ENCODE assay signal across 17 mouse cellular contexts in the genomic region with DNA sequence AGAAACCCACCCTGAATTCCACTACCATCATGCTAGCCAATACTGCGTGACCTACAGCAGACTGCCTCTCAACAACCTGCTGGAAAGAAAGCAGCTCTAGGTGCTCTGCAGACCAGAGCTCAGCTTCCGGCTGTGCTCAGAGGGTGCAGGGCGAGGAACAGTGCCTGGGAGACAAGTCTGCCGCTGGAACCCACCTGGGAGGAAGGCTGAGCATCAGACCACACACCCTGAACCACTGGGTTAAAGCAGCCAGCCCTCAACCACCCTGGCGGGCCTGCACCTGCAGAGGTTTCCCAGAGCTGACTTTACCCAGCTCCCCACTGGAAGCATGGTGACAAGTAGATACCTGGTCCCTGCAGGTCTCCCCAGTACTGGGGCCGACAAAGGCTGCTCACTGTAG. TPM values are rescaled to one million over a fixed set of nuclear protein-coding genes. Genes with fewer than 3 reads are reported as not detected.
"Had no signal": no experiment of that assay in that cellular context is flagged by ENCODE, and none has a peak within 500 bp of the region (broad histone marks: within the 10 kb centered on the region; RNA-seq: fewer than 3 reads in every experiment).

No protein-coding gene starts in this region.

- H3K9me3 ChIP-seq: intestine, embryonic 15.5 days; kidney, embryonic 15.5 days; liver, embryonic 13.5 days; midbrain, embryonic 13.5 days; neural tube, embryonic 15.5 days had no signal

- H3K27me3 ChIP-seq: intestine, embryonic 15.5 days; kidney, embryonic 15.5 days; liver, embryonic 13.5 days; midbrain, embryonic 13.5 days; neural tube, embryonic 15.5 days had no signal

- H3K4me2 ChIP-seq: intestine, embryonic 15.5 days; kidney, embryonic 15.5 days; liver, embryonic 13.5 days; midbrain, embryonic 13.5 days; neural tube, embryonic 15.5 days had no signal

- DNase-seq: kidney, adult 2 months; kidney, postnatal 14 days; liver; liver, embryonic 13.5 days; liver, postnatal 0 days; lung, postnatal 14 days; right cerebral cortex, postnatal 4 days; spleen, adult 18-20 months had no signal

- ATAC-seq: intestine, embryonic 15.5 days; liver, postnatal 0 days; midbrain, embryonic 13.5 days had no signal

- H3K9ac ChIP-seq: intestine, embryonic 15.5 days; kidney, embryonic 15.5 days; liver, embryonic 13.5 days; liver, postnatal 0 days; midbrain, embryonic 13.5 days; neural tube, embryonic 15.5 days had no signal

- H3K27ac ChIP-seq: intestine, embryonic 15.5 days; kidney, embryonic 15.5 days; left cerebral cortex, adult 2 months; liver, embryonic 13.5 days; midbrain, embryonic 13.5 days; neural tube, embryonic 15.5 days had no signal

- H3K4me3 ChIP-seq: intestine, embryonic 15.5 days; kidney, embryonic 15.5 days; left cerebral cortex, adult 2 months; liver, embryonic 13.5 days; midbrain, embryonic 13.5 days; myocyte; neural tube, embryonic 15.5 days had no signal

RNA-seq across cellular contexts. Expression of a gene that starts 24.3 kb away (rescaled TPM):
- polyA plus RNA-seq: limb, embryonic 11.5 days; liver, embryonic 13.5 days; liver, postnatal 0 days; midbrain, embryonic 13.5 days; myocyte; neural tube, embryonic 11.5 days; stomach, embryonic 14.5 days had no signal
